Mouse (Mus musculus) B cell, adult 2 months (primary cell): Measurements from ENCODE around the gene 2010106E10Rik.

Experiments
- DNase-seq, 2 experiments: peaks; one replicate each; pipeline ENCODE4 v3.0.0; 2022

2010106E10Rik gene

DNA sequence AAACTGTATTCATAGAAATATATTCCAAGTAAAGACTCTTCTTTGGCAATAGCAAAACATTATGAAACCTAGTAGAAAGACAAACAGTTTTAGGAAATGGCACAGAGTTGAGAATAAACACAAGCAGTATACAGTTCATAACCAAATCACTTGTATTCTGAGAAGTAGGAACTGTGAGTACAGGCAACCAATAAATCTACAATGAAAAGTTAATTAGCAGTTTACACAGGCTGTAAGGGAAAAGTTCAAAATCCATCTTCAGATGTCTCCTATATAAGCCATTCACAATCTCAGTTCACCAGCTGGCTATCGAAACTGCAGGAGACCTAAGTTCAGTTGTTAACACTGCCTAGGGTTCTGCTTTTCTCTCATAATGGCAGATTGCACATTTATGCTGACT lies at the start of gene 2010106E10Rik:
Gene 2010106E10Rik, plus strand, starts transcription at position 301 of the 400 bp plus-strand sequence.
- DNase-seq, result no peak

DNA sequence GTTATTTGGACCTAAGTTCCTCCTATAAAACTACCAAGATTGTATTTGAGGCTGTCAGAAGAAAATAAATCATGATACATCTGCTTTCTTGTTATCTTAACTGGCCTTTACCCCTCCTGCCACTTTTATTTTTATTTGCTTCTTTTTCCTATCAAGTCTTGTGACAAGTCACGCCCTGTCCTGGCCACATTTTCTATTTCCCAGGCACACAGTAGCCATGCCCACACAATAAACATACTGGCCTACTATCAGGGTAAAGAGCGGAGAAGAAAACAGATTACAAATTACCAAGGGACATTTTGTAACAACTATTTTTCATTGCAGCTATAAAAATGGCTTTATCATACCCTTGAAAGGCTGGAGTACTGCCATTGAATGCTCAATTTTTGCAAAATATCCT lies 10.6 kb downstream of the 2010106E10Rik start:
- no peak for DNase-seq

DNA sequence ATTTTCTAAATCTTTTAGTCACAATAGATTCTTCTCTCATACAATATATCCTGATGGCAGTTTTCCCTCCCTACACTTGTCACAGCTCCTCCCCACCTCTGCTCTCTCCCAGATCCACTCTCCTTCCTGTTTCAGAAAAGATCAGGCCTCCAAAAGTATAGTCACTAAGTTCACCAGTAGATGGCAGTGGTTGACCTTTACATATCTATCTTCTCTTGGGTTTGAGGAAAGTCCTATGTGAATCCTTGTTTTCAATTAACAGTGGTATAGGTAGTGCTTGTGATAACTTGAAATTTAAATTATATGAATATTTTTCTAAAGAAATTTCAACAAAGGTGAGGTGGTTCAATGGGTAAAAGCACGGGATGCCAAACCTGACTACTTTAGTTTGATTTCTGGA lies 29.7 kb downstream of the 2010106E10Rik start:
- DNase-seq, result no peak

DNA sequence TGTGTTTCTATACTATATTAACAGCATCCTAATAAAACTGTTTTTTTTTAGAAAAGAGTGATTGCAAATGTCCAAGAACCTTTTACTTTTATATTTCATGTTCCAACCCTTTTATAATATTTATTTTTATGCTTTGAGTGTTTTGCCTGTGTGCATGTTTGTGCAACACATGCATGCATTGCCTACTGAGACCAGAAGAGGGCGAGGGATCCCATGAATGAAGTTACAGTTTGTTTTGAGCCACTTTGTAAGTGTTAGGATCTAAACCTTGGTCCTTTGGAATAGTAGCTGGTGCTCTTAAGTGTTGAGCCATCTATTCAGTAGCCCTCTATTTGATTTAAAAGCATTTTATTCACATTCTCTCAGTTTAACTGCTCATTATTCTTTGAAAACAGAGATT lies 48.0 kb downstream of the 2010106E10Rik start:
- DNase-seq, result no peak

DNA sequence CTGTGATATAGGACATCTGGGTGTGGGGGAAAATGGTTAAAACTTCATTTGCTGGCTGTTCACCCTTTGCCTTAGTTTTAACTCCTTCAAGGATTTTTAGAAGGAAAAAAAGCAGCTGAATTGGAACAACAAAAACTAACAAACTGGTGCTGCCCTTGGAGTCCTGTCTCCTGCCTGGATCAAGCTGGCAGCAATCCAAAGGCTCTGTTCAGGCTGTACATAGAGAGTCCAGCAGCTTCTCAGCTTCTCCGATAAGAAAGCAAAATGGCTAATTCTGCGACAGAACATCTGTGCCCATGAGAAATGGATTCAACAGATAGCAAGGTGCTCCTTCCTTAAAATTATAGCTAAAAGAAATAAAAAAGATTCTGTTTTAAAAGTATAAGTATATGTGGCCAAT lies 72.6 kb downstream of the 2010106E10Rik start:
- DNase-seq, result no peak

DNA sequence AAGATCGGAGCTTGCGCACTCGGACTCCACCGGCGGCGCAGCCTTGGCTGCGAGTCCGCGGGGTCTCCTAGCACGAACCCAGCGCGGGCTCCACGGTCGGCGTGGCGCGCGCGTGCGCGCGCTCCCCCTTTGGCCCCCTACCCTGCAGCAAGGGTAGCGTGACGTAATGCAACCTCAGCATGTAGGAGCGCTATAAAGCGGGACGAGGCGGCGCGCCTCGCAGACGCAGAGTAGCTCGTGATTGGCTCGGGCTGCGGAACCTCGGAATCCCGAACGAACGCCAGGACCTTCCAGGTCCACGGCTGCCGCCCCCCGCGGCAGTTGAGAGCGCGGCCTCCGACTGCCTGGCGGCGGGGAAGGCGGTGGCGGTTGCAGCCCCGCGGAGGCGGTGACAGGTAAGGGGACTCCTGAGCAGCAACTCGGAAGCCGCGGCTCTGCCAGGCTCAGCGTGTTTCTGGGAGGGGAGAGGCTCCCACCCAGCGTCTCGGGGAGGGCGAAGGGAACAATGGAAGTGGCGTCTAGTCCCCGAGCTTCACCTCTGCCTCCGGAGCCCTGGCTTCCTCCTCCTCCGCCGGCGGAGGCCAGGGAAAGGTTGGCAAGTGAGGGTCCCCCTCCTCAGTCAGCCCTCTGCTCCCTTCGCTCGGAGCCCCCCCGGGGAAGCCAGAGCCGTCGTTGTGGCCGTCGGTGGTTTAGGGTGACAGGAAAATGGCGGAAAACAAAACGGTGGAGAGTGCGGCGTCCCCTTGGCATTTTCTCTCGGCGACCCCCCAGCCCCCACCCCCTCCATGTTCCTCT lies 105.6 kb downstream of the 2010106E10Rik start, which contains the start of gene Zfp711:
Gene Zfp711, plus strand, starts transcription at position 16 of the 795 bp plus-strand sequence.
- DNase-seq, result no peak

DNA sequence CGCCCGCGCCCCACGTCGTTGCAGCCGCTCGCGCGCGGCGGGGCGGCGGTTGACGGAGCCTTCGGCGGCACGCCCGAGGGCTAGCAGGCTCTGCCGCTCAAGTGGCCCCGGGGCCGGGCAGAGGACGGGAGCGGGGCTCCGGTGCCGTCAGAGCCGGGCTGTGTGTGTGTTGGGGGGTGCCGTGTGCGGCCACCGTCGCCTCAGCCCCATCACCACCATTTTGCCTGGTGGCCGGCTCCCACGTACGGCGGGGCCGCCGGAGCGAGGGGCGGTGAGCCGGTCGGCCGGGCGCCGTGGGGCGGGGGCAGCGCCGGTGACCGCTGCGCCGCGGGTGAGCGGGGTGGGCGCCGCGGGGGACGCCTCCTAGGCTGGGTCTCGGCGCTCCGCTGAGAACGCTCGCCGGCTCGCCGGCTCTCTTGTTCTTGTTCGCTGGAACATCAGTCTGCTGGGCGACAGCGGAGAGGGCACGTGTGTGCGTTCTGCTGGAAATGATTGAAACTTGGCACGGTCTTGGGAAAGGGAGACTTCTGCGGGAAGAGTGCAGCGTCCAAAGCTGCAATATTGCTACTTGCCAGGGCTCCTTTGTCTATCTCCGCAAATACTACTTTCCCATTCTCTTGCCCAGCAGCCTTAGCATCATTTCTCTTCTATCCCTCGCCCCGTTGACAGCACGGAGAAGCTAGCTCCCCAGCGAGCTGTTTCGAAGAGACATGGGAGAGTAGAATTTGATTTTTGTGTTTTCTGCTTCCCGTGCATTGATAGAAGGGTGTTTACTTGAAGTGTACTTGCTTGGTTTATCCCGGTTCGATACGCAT lies 106.4 kb downstream of the 2010106E10Rik start:
- DNase-seq, result no peak
